Mouse (Mus musculus) adrenal gland, adult (tissue): Measurements from ENCODE around the gene Krtap3-2.
"Not testable (repeated sequence)": the region's sequence is repeated elsewhere in the genome, so short reads cannot be mapped to it uniquely, and the experiment has no call there.

ENCODE experiments used
- DNase-seq, 2 experiments: peaks; one replicate each; pipeline ENCODE4 v3.0.0; 2022 to 2023; ENCODE audit warnings: low spot score in 1 of 2; ENCODE audit not compliant: inconsistent age in 2 of 2

Krtap3-2 gene

DNA sequence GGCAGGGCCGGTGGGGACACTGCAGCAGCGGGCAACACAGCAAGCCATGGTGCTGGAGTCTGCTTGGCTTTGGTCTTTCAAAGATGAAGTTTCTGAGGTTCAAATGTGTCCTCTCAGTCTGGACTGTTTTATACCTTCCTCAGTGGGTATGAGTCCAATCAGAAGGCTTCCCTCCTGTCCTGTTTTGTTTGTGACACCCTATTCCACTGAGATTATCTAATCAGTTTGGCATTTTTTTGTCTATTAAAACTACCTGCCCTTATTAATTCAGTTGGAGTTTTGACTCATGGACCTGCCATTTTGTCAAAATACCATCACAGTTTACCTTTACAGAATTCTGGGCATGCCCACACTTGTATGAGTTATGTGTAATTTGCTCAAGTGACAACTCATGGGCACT is at the start of gene Krtap3-2:
TSS of gene Krtap3-2 (minus strand) at position 101 of the 400 bp plus-strand sequence.
- DNase-seq: no peak

DNA sequence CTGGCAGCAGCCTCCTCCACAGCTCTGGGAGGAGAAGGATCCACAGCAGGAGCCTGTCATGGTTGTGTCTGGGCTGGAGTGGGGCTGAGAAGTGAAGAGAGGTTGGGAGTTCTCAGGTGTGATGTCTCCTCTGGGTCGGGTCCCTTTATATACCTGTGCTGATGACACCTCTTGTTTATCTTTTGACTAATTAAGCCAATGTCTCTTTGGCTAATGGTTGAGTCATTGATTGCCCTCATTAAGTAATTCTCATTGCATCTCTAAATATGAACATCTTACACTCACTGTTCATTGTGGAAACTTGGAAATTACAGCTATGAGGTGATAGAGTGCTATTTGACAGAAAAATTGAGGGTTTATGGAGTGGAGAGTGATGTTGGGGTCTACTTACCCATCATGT is 46.6 kb upstream of the Krtap3-2 start, which contains the start of gene Gm11938:
TSS of gene Gm11938 (minus strand) at position 101 of the 400 bp plus-strand sequence.
- DNase-seq: not testable (repeated sequence)

DNA sequence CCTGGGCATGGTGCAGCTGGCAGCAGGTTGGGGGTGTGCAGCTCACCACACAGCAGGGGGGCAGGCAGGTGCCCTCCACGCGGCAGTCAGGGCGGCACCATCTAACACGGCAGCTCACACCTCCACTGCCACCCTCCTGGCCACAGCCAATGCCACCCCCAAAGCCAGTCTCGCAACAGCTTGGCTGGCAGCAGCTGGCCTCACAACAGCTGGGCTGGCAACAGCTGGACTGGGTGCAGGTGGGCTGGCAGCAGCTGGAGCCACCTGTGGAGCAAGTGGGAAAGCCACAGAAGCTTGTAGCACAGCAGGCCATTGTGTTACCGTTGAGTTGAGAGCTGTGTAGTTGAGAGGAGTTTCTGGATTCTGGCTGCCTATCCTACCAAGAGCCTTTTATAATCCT is 41.1 kb upstream of the Krtap3-2 start, which contains the start of gene Krtap9-3:
TSS of gene Krtap9-3 (minus strand) at position 364 of the 400 bp plus-strand sequence.
- not testable (repeated sequence) for DNase-seq

DNA sequence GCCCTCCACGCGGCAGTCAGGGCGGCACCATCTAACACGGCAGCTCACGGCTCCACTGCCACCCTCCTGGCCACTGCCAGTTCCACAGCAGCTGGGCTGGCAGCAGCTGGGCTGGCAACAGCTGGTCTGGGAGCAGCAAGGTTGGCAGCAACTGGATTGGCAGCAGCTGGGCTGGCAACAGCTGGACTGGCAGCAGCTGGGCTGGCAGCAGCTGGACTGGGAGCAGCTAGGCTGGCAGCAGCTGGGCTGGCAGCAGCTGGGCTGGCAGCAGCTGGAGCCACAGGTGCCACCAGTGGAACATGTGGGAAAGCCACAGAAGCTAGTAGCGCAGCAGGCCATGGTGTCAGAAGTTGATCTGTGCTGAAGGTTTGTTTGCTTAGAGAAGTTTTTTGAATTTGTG is 34.3 kb upstream of the Krtap3-2 start, which contains the start of gene Krtap1-3:
TSS of gene Krtap1-3 (minus strand) at position 359 of the 400 bp plus-strand sequence.
- DNase-seq: no peak

DNA sequence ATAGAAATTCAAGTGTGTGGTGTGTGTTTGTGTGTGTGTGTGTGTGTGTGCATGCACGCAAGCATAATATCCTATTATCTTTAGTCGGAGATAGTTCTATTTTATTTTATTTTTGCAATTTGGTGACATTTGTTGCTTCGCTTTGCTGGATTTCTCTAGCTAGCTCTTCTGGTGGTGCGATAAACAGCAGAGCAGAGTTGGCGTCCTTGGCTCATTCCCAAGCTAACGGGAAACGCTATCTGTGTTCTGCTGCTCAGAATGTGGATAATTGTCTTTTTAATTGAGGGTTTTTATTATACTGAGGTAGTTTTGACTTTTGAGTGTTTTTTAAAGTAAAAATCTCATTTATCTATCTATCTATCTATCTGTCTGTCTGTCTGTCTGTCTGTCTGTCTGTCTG is 28.4 kb upstream of the Krtap3-2 start:
- no peak for DNase-seq

DNA sequence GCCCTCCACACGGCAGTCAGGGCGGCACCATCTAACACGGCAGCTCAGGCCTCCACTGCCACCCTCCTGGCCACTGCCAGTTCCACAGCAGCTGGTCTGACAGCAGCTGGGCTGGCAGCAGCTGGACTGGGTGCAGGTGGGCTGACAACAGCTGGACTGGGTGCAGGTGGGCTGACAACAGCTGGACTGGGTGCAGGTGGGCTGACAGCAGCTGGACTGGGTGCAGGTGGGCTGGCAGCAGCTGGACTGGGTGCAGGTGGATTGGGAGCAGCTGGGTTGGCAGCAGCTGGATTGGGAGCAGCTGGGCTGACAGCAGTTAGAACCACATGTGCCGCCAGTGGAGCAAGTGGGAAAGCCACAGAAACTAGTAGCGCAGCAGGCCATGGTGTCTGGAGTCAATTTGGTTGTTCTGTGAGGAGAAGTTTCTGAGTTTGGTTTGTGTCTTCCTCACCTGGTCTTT is 26.6 kb upstream of the Krtap3-2 start, which contains the start of gene Krtap1-4:
TSS of gene Krtap1-4 (minus strand) at position 410 of the 460 bp plus-strand sequence.
- DNase-seq: no peak

DNA sequence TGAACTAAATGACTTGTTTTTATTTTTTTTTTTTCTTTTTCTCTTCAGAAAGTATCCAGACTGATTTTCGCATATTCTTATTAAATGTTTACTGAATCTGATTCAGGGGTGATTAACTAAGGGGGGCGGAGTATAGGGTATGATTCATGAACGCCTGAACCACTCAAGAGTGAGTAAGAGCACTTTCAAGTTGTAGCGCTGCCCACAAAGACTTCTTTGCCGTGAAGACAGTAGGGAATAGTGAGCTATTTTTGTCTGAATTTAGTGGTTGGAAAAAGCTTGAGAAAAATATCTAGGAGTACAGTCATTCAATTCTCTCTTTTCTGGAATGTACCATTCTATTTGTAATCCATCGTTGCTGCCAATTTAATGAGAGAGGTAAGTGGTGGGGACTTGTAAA is 24.9 kb upstream of the Krtap3-2 start:
- DNase-seq: no peak

DNA sequence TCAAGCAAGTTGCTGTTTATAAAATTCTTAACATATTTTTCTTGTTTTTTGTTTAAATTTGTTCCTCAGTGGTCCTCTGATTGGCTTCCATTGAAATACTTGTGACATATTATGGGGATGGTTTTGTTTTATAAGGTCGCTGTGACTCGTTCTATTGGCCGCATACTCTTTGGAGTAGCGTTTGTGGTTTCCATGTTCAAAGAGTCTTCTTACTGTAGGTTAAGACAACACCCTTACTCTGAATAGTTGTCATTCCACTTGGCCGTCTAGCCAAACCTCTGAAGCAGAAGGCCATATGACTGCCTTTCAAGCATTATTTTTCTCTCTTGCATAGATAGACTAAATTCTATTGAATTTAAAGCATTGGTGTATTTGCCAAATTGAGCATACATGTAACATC is 24.4 kb upstream of the Krtap3-2 start:
- DNase-seq: no peak

DNA sequence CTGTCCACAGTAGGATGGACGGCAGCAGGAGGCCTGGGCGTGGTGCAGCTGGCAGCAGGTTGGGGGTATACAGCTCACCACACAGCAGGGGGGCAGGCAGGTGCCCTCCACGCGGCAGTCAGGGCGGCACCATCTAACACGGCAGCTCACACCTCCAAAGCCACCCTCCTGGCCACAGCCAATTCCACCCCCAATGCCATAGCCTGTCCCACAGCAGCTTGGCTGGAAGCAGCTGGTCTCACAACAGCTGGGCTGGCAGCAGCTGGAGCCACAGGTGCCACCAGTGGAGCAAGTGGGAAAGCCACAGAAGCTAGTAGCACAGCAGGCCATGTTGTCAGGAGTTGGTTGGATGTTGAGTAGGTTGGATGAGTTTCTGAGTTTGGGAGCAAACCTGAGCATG is 24.0 kb upstream of the Krtap3-2 start, which contains the start of gene Krtap1-5:
TSS of gene Krtap1-5 (minus strand) at position 381 of the 400 bp plus-strand sequence.
- DNase-seq: no peak

DNA sequence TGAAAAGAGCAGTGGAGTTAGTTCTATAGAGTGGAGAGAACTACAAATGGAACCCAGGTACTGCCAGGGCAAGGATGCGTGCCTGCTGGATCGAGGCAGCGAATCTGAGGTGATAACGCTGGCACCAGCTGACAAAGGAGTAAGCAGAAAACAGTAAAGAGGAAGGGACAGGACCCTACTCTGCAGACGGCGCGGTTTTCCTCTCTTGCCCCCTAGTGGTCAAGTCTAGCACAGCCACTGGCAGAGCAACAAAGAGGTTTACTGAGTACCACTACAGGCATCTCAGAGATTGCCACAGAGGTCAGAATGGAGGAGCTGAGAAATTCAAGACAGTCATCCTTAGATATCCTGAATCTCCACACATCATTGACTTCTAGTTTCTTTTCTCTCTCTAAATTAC is 17.5 kb upstream of the Krtap3-2 start:
- DNase-seq: peak; percentile 50 to 86

DNA sequence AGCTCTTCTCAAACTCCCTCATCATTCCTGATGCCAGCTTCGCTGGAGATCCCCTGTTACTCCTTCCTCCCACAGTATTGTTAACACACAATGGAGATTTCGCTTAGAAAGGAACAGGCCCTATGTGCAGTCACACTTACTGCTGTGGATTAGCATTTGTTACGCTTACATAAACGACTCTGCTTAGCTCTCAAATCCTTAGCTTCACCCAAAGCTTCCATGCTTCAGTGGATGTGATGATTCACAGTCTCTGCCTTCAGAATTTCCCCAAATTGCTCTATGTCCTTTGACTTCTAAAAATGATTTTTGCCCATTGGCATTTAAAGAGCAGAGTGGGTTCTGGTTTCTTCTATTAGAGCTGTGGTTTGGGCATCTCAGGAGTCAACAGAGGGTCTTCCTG is 16.5 kb upstream of the Krtap3-2 start:
- no peak for DNase-seq

DNA sequence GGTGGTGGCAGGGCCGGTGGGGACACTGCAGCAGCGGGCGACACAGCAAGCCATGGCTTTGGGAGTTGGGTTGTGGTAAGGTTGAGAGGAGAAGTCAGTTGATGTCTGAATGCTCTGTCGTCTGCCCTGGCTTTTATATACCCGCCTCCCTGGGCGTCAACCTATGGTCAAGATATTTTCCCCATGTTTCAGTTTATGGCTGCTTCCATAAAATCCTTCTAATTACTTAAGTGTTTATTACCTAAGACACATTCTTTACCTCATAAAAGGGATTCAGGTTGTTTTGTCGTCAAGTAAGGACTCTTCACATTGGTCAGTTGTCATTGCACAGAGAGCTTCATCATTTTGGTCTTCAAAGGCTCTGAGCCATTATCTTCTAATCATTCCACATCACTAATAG is 9.9 kb upstream of the Krtap3-2 start, which contains the start of gene Krtap3-1:
TSS of gene Krtap3-1 (minus strand) at position 101 of the 400 bp plus-strand sequence.
- no peak for DNase-seq

DNA sequence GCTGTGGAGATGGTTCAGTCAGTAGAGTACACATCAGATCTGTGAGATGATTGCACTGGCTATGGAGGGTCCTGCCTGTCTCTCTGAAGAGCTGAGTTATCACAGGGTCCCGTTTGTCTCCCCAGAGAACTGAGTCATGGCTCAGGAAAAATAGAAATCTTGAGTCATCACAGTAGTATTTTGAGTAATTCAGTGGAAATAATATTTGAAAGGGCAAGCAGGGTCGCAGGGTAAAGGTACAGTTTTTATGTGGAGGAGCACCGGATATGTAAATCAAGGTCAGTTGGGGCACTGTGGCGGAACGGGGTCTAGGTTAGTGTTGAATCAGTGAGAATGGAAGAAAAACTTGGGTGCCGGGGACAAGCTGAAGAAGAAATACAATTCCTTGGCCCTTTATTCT is 5.9 kb upstream of the Krtap3-2 start:
- DNase-seq: peak in 1 of 2 experiments; percentile 32

DNA sequence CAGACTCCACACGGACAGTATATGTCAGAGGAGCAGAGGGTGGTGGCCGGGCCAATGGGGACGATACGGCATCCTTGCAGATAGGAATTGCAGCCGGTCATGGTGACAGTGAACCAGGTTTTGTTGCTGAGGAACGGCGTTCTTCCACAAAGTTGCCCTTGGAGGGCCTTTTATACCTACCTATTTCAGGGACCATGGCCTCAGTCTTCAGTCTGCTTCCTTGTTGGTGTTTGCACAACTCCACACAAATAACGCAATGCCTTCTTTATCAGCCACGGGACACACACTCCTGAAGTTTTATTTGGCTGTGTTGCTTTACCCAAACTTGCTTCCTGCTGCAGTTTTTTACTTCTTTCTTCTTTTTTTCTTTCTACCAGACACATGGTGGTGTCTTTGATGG is 2.7 kb upstream of the Krtap3-2 start, which contains the start of gene Gm11939:
TSS of gene Gm11939 (minus strand) at position 101 of the 400 bp plus-strand sequence.
- DNase-seq: no peak

DNA sequence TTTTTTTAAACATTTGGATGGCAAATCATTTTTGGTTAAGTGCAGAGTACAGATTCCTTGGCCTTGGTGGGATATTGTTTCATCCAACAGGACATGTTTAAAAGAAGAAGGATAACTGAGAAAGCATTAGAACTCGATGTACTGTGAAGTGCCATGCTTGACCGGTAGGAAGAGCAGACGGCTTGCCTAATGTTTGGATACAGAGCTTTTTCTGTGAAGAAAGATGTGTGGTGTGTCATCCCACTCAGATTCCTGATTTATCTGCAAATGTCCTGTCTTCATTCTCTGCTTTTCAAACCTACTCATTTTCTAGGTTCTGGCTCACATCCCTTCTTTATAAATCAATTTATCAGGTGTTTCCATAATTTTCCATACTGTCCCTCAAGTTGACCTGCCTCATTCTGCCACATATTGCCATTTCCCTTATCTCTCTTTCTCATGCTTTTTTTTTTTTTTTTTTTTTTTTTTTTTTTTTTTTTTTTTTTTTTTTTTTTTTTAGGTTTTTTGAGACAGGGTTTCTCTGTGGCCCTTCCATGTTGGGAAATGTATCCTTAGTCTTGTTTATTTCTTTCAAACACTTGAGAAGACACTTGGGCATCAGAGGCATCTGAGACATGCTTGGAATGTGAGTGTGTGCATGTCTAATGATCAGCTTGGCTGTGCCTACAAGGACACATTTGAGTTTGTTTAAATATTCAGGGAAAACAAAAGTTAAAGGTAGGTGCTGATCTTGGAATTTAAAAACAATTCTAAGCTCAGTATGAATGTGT is 1.5 kb upstream of the Krtap3-2 start:
- DNase-seq: no peak

DNA sequence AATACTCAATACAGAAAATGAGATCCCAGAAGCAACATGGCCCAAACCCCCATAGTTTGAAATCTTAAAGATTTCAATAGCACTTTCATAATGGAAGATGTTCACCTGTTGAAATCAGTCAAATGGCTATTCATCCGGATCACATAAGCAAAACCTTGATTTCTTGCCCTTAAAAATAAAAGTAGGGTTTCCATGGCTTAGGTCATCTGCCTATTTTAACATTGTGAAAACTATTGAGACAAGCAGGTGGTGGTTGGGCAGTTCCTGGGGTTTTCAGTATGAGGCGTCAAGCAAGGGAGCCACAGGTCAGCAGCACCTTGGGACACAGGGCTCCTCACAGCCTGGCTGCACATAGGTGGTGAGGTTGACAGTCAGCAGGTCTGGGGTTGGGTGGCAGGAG is 458 bp downstream of the Krtap3-2 start:
- DNase-seq: no peak

DNA sequence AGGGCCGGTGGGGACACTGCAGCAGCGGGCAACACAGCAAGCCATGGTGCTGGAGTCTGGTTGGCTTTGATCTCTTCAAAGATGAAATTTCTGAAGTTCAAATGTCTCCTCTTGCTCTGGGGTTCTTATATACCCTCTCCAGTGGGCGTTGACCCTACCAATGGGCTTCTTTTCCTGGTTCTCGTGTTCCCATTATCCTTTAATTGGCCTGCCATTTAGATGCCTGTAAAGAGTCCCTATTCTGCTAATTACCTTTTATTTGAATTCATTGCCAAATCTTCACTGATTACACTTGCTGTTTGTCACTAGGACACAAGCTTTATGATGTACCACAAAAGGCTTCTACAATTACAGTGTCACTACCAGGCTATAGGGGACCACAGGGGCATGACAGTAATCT is 5.9 kb downstream of the Krtap3-2 start, which contains the start of gene Krtap3-3:
TSS of gene Krtap3-3 (minus strand) at position 101 of the 400 bp plus-strand sequence.
- DNase-seq: no peak

DNA sequence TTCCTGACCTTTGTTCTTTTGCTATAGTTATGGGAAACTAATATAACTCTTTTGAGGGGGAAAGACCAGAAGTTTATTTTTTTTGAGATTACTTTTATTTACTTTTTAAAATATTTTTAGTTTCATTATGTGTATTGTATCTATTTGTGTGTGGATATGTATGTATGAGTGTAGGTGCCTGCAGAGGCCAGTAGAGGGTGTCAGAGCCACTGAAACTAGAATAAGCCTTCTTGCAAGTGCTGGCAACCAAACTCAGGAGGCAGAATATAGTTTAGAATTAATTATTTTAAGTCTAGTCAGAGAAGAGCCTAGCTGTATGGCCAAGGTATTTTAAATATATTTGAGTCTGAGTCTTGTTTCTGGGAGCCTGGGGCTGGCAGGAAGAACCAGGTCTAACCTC is 8.8 kb downstream of the Krtap3-2 start:
- no peak for DNase-seq

DNA sequence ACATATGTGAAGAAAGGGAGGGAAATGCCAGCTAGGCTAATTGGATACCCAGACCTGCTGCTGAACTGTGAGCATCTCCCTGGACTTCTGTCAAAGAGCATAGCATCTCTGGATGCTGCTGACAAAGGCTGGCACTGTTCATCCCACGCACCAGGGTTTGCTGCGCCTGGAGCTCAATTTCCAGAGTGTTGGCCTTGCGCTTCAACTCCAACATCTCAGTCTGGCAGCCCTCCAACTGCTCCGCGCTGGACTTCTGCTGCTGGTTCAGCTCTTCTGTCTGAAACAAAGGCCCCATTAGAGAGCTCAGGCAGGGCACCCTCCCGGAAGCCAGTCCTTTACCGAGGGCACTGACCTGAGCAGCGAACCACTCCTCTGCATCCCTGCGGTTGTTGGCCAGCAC is 16.9 kb downstream of the Krtap3-2 start:
- DNase-seq: peak; percentile 4 to 40

DNA sequence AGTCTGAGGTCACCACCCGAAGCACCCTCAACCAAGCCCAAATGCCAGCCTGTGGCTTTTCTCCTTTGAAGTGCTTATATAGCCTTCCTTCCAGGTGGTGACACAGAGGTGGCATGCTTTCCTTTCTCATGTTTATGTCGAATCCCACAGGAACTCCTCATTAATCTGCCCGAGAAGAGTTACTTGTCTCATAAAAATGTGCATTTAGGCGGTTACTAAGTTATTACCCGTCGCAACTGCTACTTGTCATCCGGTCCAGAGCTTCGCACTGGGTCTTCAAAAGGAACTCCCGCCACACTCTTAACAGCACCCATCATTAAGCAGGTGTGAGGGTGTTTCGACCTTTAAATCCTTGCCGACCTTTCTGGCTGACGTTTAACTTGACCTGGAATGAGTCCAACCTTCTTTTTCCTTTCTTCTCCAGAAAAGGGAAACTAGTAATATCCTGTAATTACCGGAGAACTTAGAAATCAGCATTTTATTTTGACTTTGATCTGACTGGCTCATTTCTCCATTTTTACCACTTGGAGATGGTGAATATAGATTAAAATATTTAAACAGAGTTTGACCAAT is 35.3 kb downstream of the Krtap3-2 start, which contains the start of gene Krt39:
TSS of gene Krt39 (minus strand) at position 51 of the 573 bp plus-strand sequence.
- no peak for DNase-seq

DNA sequence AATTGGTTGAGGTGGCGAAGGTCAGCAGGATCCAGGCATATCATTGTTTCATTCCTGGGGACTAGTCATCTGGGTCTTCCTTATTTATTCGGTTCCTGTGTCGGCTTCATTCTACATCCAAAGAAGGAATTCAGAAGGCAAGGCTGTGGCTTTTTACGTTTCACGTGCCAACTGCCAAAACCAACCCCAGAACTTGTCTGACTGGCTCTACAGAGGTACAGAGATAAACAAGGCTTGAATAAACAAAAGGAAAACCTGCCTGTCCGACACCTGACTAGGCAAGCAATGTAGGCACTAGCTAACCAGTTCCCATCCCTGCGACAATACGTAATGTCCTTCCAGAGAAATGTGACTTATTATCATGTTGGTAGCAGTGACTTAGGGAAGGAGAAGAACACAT is 42.6 kb downstream of the Krtap3-2 start:
- DNase-seq: no peak
